Mouse (Mus musculus): Measurements from ENCODE around the gene Pdk1. TPM values are rescaled to one million over a fixed set of nuclear protein-coding genes. Genes with fewer than 3 reads are reported as not detected.

The Pdk1 gene
- polyA plus RNA-seq (2015; fragmentation: Nextera tagmentation; extraction: Ambion mirVana), result 24.2 and 27.2 TPM in 2 replicates

GRCm38 (mm10) chr2:71872801-71873443, at the start of gene Pdk1:
TSS of gene Pdk1 (plus strand) at chr2:71873224.
- H3K9ac ChIP-seq (replicated peaks; ENCODE audit: low read depth, low read length), result peak within 1 kb of the TSS; percentile 73
- H3K36me3 ChIP-seq (ENCODE audit: control insufficient read depth, insufficient read depth), result no peaks in the 10 kb centered on the region
- peak within 1 kb of the TSS; percentile 90 for H3K4me2 ChIP-seq (ENCODE audit: low read length)
- H3K4me1 ChIP-seq (replicated peaks; ENCODE audit: control insufficient read depth, insufficient read depth, low read length), result peaks cover 11% of the 10 kb centered on the region
- no peaks in the 10 kb centered on the region; the same call in 1 of the 2 replicates for H3K27me3 ChIP-seq (replicated peaks; ENCODE audit: control insufficient read depth, insufficient read depth, low read length)
- under 1% methylated on average over 54 of the region's 55 CpGs for WGBS
- H3K9me3 ChIP-seq (ENCODE audit: control insufficient read depth, low read length), result no peaks in the 10 kb centered on the region
- H3K4me3 ChIP-seq (replicated peaks; ENCODE audit: low read length), result peak within 1 kb of the TSS; percentile 83
- H3K27ac ChIP-seq (ENCODE audit: low read length), result peak within 1 kb of the TSS; percentile 75
- ATAC-seq, result peak; percentile 96

DNA sequence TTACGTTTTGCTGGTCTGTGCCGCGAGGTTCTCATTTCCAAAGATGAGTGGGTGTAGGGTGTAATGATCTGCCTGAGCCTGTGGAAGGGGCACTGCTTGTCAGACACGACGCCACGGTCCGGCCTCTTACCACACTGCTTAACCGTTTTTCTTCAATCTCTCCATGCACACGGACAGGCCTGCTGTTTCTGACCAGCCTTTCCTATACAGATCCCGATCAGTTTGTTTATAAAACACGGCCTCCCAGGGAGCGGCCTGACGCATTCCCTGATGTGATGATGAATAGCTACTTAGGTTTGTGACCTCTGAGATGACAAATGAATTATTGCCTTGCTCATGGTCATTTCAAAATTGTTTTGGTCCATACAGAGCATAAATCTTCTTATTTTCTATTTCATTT, 48.9 kb upstream of the Pdk1 start:
- H3K27me3 ChIP-seq (replicated peaks; ENCODE audit: control insufficient read depth, insufficient read depth, low read length), result no peaks in the 10 kb centered on the region
- ATAC-seq, result no peak
- no peaks in the 10 kb centered on the region; the same call in 1 of the 2 replicates for H3K36me3 ChIP-seq (ENCODE audit: control insufficient read depth, insufficient read depth)
- no peaks in the 10 kb centered on the region for H3K9me3 ChIP-seq (ENCODE audit: control insufficient read depth, low read length)
- no peak overlapping the region for H3K27ac ChIP-seq (ENCODE audit: low read length)
- H3K4me1 ChIP-seq (replicated peaks; ENCODE audit: control insufficient read depth, insufficient read depth, low read length), result no peaks in the 10 kb centered on the region
- no peak overlapping the region for H3K9ac ChIP-seq (replicated peaks; ENCODE audit: low read depth, low read length)
- 73% methylated on average over 13 of the region's 13 CpGs for WGBS
- no peak overlapping the region for H3K4me3 ChIP-seq (replicated peaks; ENCODE audit: low read length)
- no peak overlapping the region for H3K4me2 ChIP-seq (ENCODE audit: low read length)

GRCm38 (mm10) chr2:71827711-71828110, 45.3 kb upstream of the Pdk1 start:
- no peak overlapping the region for H3K27ac ChIP-seq (ENCODE audit: low read length)
- WGBS, result 82% methylated on average over 13 of the region's 13 CpGs
- H3K4me1 ChIP-seq (replicated peaks; ENCODE audit: control insufficient read depth, insufficient read depth, low read length), result no peaks in the 10 kb centered on the region

DNA sequence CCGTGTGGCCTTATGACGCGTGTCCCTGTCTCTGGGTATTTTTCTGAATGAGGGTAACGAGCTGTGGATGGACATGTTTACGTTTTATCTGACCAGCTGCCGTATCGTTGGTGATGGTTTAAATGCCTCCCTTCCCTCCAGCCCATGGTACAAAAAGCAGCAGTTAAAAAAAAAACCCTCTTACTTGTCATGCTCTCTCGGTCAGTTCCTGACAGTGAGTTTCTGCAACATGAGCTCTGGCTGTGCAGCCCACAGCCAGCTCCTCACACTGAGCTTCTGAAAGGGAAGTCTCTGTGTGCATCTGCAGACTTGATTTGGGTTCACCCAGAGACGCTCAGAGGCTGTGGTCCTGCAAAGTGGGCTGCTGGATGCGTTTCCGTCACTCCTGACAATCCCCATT, 44.1 kb upstream of the Pdk1 start:
- H3K4me2 ChIP-seq (ENCODE audit: low read length), result no peak overlapping the region

More at GRCm38 (mm10) chr2:71827711-71828110, 45.3 kb upstream of the Pdk1 start:
- Histone ChIP-seq H3K4me2 (ENCODE audit: low read length) (no peak overlapping the region), H3K9ac (replicated peaks; ENCODE audit: low read depth, low read length) (no peak overlapping the region), H3K9me3 (ENCODE audit: control insufficient read depth, low read length) (no peaks in the 10 kb centered on the region), H3K36me3 (ENCODE audit: control insufficient read depth, insufficient read depth) (no peaks in the 10 kb centered on the region; the same call in 1 of the 2 replicates), H3K27me3 (replicated peaks; ENCODE audit: control insufficient read depth, insufficient read depth, low read length) (no peaks in the 10 kb centered on the region), H3K4me3 (replicated peaks; ENCODE audit: low read length) (no peak overlapping the region)
- no peak for ATAC-seq

DNA sequence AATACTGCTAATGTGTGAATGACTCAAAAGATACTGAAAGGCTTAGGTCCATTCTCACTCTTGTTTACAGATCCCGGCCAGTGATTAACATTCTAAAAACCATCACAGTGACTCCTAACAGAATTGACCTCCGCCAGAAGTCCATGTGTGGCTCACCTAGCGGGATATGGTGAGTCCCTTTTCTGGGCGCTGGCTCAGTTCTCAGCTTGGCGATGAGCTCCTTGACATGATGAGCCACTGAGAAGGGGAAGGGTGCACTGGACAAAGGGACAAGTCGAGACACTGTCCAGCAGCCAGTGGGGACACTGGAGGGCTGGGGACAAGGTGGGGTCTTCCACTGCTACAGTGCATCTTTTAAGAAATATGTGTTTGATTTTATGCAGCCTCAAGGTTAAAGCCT, 39.4 kb upstream of the Pdk1 start:
- Histone ChIP-seq H3K27me3 (replicated peaks; ENCODE audit: control insufficient read depth, insufficient read depth, low read length) (no peaks in the 10 kb centered on the region), H3K4me2 (ENCODE audit: low read length) (no peak overlapping the region), H3K4me3 (replicated peaks; ENCODE audit: low read length) (no peak overlapping the region), H3K9me3 (ENCODE audit: control insufficient read depth, low read length) (no peaks in the 10 kb centered on the region), H3K4me1 (replicated peaks; ENCODE audit: control insufficient read depth, insufficient read depth, low read length) (no peaks in the 10 kb centered on the region), H3K9ac (replicated peaks; ENCODE audit: low read depth, low read length) (no peak overlapping the region), H3K27ac (ENCODE audit: low read length) (no peak overlapping the region), H3K36me3 (ENCODE audit: control insufficient read depth, insufficient read depth) (no peaks in the 10 kb centered on the region)
- WGBS, result 83% methylated on average over 6 of the region's 6 CpGs
- no peak for ATAC-seq

More for the DNA sequence above, 44.1 kb upstream of the Pdk1 start:
- Histone ChIP-seq H3K9me3 (ENCODE audit: control insufficient read depth, low read length) (no peaks in the 10 kb centered on the region), H3K27ac (ENCODE audit: low read length) (no peak overlapping the region), H3K27me3 (replicated peaks; ENCODE audit: control insufficient read depth, insufficient read depth, low read length) (no peaks in the 10 kb centered on the region), H3K36me3 (ENCODE audit: control insufficient read depth, insufficient read depth) (no peaks in the 10 kb centered on the region; the same call in 1 of the 2 replicates), H3K4me1 (replicated peaks; ENCODE audit: control insufficient read depth, insufficient read depth, low read length) (no peaks in the 10 kb centered on the region), H3K9ac (replicated peaks; ENCODE audit: low read depth, low read length) (no peak overlapping the region), H3K4me3 (replicated peaks; ENCODE audit: low read length) (no peak overlapping the region)
- no peak for ATAC-seq
- 44% methylated on average over 11 of the region's 11 CpGs for WGBS

GRCm38 (mm10) chr2:71834371-71834770, 38.7 kb upstream of the Pdk1 start:
- no peak overlapping the region for H3K4me2 ChIP-seq (ENCODE audit: low read length)
- H3K4me1 ChIP-seq (replicated peaks; ENCODE audit: control insufficient read depth, insufficient read depth, low read length), result no peaks in the 10 kb centered on the region
- no peak overlapping the region for H3K27ac ChIP-seq (ENCODE audit: low read length)
- H3K4me3 ChIP-seq (replicated peaks; ENCODE audit: low read length), result no peak overlapping the region
- no peaks in the 10 kb centered on the region for H3K27me3 ChIP-seq (replicated peaks; ENCODE audit: control insufficient read depth, insufficient read depth, low read length)
- H3K36me3 ChIP-seq (ENCODE audit: control insufficient read depth, insufficient read depth), result no peaks in the 10 kb centered on the region
- ATAC-seq, result no peak
- no peaks in the 10 kb centered on the region for H3K9me3 ChIP-seq (ENCODE audit: control insufficient read depth, low read length)
- WGBS, result 84% methylated on average over 7 of the region's 7 CpGs
- no peak overlapping the region for H3K9ac ChIP-seq (replicated peaks; ENCODE audit: low read depth, low read length)

- H3K4me1 ChIP-seq (replicated peaks; ENCODE audit: control insufficient read depth, insufficient read depth, low read length), result no peaks in the 10 kb centered on the region
- no peak overlapping the region for H3K27ac ChIP-seq (ENCODE audit: low read length)
- H3K4me3 ChIP-seq (replicated peaks; ENCODE audit: low read length), result no peak overlapping the region
- no peaks in the 10 kb centered on the region for H3K27me3 ChIP-seq (replicated peaks; ENCODE audit: control insufficient read depth, insufficient read depth, low read length)
- WGBS, result 93% methylated on average over 8 of the region's 8 CpGs
- no peak overlapping the region for H3K9ac ChIP-seq (replicated peaks; ENCODE audit: low read depth, low read length)
- no peak overlapping the region for H3K4me2 ChIP-seq (ENCODE audit: low read length)
- no peak for ATAC-seq
- H3K9me3 ChIP-seq (ENCODE audit: control insufficient read depth, low read length), result no peaks in the 10 kb centered on the region
- no peaks in the 10 kb centered on the region for H3K36me3 ChIP-seq (ENCODE audit: control insufficient read depth, insufficient read depth)
Observed at GRCm38 (mm10) chr2:71835556-71835955, 37.5 kb upstream of the Pdk1 start.

- ATAC-seq, result no peak
- Histone ChIP-seq H3K4me2 (ENCODE audit: low read length) (no peak overlapping the region), H3K4me3 (replicated peaks; ENCODE audit: low read length) (no peak overlapping the region), H3K27me3 (replicated peaks; ENCODE audit: control insufficient read depth, insufficient read depth, low read length) (no peaks in the 10 kb centered on the region), H3K9ac (replicated peaks; ENCODE audit: low read depth, low read length) (no peak overlapping the region), H3K27ac (ENCODE audit: low read length) (no peak overlapping the region), H3K4me1 (replicated peaks; ENCODE audit: control insufficient read depth, insufficient read depth, low read length) (no peaks in the 10 kb centered on the region), H3K9me3 (ENCODE audit: control insufficient read depth, low read length) (no peaks in the 10 kb centered on the region), H3K36me3 (ENCODE audit: control insufficient read depth, insufficient read depth) (no peaks in the 10 kb centered on the region)
- WGBS, result 96% methylated on average over 4 of the region's 4 CpGs
Observed at GRCm38 (mm10) chr2:71836232-71836631, 36.8 kb upstream of the Pdk1 start.

GRCm38 (mm10) chr2:71837261-71837660, 35.8 kb upstream of the Pdk1 start:
- H3K27me3 ChIP-seq (replicated peaks; ENCODE audit: control insufficient read depth, insufficient read depth, low read length), result no peaks in the 10 kb centered on the region
- H3K9ac ChIP-seq (replicated peaks; ENCODE audit: low read depth, low read length), result no peak overlapping the region
- H3K4me3 ChIP-seq (replicated peaks; ENCODE audit: low read length), result no peak overlapping the region
- H3K36me3 ChIP-seq (ENCODE audit: control insufficient read depth, insufficient read depth), result no peaks in the 10 kb centered on the region
- WGBS, result 58% methylated on average over 4 of the region's 4 CpGs
- ATAC-seq, result no peak
- no peak overlapping the region for H3K4me2 ChIP-seq (ENCODE audit: low read length)
- H3K9me3 ChIP-seq (ENCODE audit: control insufficient read depth, low read length), result no peaks in the 10 kb centered on the region
- H3K4me1 ChIP-seq (replicated peaks; ENCODE audit: control insufficient read depth, insufficient read depth, low read length), result no peaks in the 10 kb centered on the region
- H3K27ac ChIP-seq (ENCODE audit: low read length), result no peak overlapping the region

Data from forebrain, embryonic 16.5 days (tissue).